Mouse (Mus musculus) embryo, embryonic 11.5 days (tissue): ENCODE measurements around the gene Oxnad1.

Experiments
- DNase-seq: peaks from one replicate; pipeline ENCODE4 v3.0.0-alpha.2; 2012; ENCODE audit warnings: low read depth, low spot score

The Oxnad1 gene

DNA sequence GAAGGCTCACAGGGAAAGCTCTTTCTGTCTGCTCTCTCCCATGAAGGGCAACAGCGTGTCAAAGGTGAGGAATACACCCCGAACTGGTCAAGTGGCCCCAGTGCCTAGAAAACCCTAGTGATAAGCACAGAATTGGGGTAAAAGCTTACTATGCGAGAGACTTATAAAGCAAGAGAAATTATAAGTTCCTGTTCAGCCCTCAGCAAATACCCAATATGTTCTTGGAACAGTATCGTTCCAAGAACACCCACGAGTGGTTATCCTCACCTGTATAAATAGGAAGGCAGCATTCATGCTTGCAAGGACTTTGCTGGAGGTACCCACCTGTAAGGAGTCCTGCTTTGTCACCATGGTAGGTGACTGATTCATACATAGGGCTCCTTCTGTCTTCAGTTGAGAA is 56.5 kb downstream of the Oxnad1 start, which contains the start of gene Msmb:
Gene Msmb, plus strand, starts transcription at position 301 of the 400 bp plus-strand sequence.
- no peak for DNase-seq

DNA sequence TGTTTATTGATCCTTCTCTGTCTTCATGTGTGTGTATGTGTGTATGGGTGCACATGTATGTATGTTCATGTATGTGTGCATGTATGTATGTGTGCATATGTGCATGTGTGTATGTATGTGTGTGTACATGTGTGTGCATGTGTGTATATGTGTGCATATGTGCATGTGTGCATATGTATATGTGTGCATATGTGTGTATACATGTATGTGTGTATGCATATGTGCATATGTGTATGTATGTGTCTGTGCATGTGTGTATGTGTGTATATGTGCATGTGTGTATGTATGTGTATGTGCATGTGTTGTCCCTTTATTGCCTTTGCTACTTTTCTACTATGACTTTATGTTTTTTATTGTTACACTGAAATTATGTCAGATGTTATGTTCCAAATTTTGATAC is 59.6 kb downstream of the Oxnad1 start:
- no peak for DNase-seq

DNA sequence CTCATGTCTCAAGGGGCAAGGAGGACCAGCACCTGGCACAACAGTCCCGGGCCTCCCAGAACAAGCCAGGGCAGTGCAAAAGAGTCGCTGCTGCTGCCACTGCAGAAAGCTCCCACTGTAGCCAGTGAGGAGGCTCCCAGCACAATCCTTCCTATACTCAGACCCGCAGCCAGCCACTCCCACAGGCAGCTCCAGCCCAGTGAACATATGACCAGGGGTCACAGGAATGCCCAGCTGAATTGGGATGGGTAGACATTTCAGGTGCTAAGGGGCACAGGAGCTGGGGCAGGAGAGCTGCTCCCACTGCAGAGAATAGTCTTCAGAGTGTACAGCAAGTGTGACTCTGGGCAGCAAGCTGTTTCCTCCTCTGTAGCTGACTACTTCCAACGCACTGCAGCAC is 60.2 kb downstream of the Oxnad1 start:
- DNase-seq: no peak

DNA sequence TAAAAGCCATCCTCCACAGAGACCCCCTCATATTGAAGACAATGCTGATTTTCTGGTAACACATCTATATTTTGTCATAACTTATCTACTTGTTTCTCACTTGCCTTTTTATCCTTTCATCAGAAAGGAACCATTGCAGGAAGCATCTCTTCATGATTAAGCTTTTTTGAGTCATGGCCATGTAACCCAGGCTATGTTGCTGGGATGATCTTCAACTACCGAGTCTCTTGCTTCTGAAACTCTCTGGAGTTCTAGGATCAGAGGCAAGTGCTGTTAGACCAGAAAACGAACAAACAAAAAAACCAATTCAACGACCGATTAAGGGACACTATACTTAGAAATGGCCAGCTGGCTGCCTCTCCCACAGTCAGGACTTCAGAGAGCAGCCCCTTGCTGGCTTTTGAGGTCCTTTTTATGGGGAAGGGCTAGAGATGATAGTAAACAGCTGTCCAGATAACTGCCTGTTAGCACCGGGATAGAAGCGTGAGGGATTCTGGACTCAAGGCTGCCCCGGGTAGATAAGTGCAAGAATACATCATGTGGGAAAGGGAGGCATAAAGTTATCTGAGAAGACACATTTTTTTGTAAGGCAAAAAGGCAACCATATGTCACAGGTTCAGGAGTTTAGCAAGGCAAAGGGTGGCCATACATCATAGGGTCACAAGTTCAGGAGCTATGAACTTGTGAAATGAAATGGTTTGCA is 60.8 kb downstream of the Oxnad1 start:
- no peak for DNase-seq

DNA sequence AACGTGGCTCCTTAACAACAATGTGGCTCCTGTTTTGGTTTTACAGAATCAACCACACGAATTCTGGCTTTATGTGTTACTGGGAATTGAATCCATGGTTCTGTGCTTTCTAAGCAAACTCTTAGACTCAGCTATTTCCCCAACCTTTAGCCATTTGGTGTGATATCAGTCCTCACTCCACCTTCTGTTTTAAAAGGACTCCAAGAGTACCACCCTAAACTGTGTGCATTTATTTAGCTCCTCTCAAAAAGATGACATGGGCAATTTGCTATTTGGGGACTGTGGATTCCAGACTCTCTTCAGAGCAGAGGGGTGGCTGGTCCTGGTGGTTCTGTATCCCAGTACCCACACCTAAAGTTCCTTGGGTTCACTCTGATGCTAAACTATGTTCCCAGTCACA is 61.4 kb downstream of the Oxnad1 start:
- DNase-seq: no peak

DNA sequence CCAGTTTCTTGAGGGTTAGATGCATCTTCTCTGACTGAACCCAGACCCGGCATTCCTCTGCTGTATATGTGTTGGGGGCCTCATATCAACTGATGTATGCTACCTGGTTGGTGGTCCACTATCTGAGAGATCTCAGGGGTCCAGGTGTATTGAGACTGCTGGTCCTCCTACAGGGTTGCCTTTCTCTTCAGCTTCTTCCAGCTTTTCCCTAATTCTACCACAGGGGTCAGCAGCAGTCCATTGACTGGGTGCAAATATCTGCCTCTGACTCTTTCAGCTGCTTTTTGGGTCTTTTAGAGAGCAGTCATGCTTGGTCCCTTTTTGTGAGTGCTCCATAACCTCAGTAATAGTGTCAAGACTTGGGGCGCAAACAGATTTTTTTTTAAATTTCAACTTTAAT is 65.7 kb downstream of the Oxnad1 start:
- no peak for DNase-seq

DNA sequence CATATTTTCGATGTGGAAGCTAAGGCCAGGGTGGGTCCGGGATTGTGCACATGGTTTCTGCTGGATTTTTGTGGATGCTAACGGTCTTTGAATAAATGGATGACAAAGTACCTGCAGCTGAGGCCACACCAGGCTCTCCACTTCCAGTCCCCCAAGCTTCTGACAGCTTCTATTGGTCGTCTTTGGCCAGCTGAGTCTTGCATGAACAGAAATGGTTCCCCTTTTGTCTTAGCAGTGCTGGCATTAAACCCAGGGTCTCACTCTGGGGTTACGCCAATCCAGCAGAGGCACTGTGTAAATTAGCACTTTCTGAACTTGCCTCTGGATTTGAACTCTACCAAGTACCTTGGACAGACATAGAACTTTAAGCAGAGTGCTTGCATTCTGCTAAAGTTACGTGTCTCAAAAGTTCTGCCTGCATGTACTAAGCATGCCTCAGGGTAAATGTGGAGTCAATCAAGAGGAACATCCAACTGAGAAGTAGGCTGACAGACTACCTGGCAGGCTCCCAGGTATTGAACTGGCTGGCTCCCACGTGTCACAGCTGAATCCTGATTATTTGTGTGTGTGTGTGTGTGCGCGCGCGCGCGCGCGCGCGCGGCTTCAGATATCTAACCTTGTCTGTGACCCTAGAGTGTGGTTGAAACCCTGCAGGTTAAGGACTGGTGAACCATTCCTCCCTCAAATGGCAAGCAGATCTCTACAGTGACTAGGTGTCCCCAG is 67.2 kb downstream of the Oxnad1 start:
- no peak for DNase-seq
